9 mouse cellular contexts compared by ENCODE assay signal in the genomic region with DNA sequence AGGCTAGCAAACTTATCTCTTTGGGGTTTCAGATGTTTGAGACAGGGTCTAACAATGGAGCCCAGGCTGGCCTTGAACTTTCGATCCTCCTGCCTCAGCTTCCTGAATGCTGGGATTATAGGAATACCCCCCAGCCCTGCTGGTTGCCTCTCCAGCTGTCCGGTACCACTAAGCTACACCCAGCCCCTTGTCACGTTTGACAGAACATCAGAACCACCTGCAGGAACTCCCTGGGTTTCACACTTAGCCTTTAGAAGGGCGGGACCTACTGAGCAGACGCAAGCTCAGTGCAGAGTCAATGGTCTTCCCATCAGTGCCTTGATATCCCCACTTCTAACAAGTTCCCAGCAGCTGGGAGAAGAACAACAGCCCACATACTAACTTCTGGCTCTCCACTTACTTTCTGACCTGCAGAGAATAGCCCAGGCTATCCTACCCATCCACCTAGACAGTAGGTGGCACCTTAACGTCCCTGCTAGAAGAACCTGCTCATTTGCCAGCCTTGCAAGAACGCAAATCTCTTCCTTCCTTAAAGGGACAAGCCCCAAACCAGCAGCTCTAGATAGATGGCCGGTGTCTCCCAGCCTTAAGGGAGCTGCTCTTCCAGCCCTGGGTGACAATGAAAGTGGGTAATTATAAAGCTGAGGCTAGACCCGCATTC. TPM values are rescaled to one million over a fixed set of nuclear protein-coding genes. Genes with fewer than 3 reads are reported as not detected.
DNase-seq lines count a peak whose midpoint lies in the region; ATAC-seq and TF ChIP-seq lines count a peak whose summit lies in the region.
"Had no signal": no experiment of that assay in that cellular context is flagged by ENCODE, and none has a peak within 500 bp of the region (broad histone marks: within the 10 kb centered on the region; RNA-seq: fewer than 3 reads in every experiment).

No protein-coding gene starts in this region.

- WGBS in heart, embryonic 13.5 days, result 62% methylated on average over 9 of the region's 9 CpGs
- WGBS in forebrain, embryonic 14.5 days, result 55% methylated on average over 9 of the region's 9 CpGs
- WGBS in liver, embryonic 14.5 days (ENCODE audit: insufficient replicate concordance), result 55% methylated on average over 9 of the region's 9 CpGs

- H3K27me3 ChIP-seq in heart, embryonic 13.5 days (replicated peaks), result no peaks in the 10 kb centered on the region
- no peaks in the 10 kb centered on the region for H3K27me3 ChIP-seq in forebrain, embryonic 14.5 days (replicated peaks; ENCODE audit: control insufficient read depth, insufficient read depth, low read length)
- no peaks in the 10 kb centered on the region for H3K27me3 ChIP-seq in liver, embryonic 14.5 days (ENCODE audit: control insufficient read depth, insufficient read depth, low read length)

- no peak overlapping the region for H3K27ac ChIP-seq in heart, embryonic 13.5 days (replicated peaks)
- peak overlapping the region; percentile 55; the same call in 1 of the 2 replicates for H3K27ac ChIP-seq in forebrain, embryonic 14.5 days (ENCODE audit: low read depth, low read length)
- H3K27ac ChIP-seq in liver, embryonic 14.5 days, result no peak overlapping the region

- peak overlapping the region; percentile 74 for H3K9ac ChIP-seq in heart, embryonic 13.5 days
- H3K9ac ChIP-seq in forebrain, embryonic 14.5 days (ENCODE audit: low read length), result peak overlapping the region; percentile 60
- no peak overlapping the region for H3K9ac ChIP-seq in liver, embryonic 14.5 days (replicated peaks)

- no peak for TF ChIP-seq CTCF in liver, embryonic 14.5 days (IDR thresholded peaks at IDR 0.05; ENCODE audit: low read depth)

- DNase-seq in heart, adult 8-10 months (ENCODE audit: low spot score), result no peak
- DNase-seq in B cell, adult 2 months, result peak; percentile 59 to 62
- DNase-seq in forebrain, embryonic 14.5 days (ENCODE audit: low spot score), result no peak
- DNase-seq in liver, embryonic 14.5 days (ENCODE audit: low read depth in 3 of 3, low spot score in 3 of 3), result no peak
- peak; percentile 27 for DNase-seq in thymus, postnatal 25 days
- no peak for DNase-seq in cerebellum, postnatal 25 days
- DNase-seq in retina, postnatal 1 day, result no peak

- no peaks in the 10 kb centered on the region for H3K36me3 ChIP-seq in heart, embryonic 13.5 days
- no peaks in the 10 kb centered on the region for H3K36me3 ChIP-seq in forebrain, embryonic 14.5 days (ENCODE audit: control insufficient read depth, insufficient read depth, low read length)
- H3K36me3 ChIP-seq in liver, embryonic 14.5 days (replicated peaks; ENCODE audit: control insufficient read depth, insufficient read depth, low read depth), result no peaks in the 10 kb centered on the region

- H3K4me3 ChIP-seq in heart, embryonic 13.5 days, result peak overlapping the region; percentile 41
- peak overlapping the region; percentile 30 for H3K4me3 ChIP-seq in forebrain, embryonic 14.5 days (ENCODE audit: low read depth, low read length)
- 0 out of 4 replicates have a peak overlapping the region, but pooled peaks of 1 of the 2 experiments have one; percentile 14 for H3K4me3 ChIP-seq in liver, embryonic 14.5 days (ENCODE audit: insufficient read depth in 1 of 2, low read depth in 2 of 2, low read length in 2 of 2)
- H3K4me3 ChIP-seq: erythroblast, embryonic 14.5 days had no signal

- no peak for ATAC-seq in heart, embryonic 13.5 days (ENCODE audit: extremely low read depth, insufficient number of reproducible peaks, low FRiP score, low TSS enrichment)
- peak; percentile 21; the same call in 1 of the 2 replicates for ATAC-seq in forebrain, embryonic 14.5 days
- no peak for ATAC-seq in liver, embryonic 14.5 days (ENCODE audit: insufficient read depth)

- H3K4me1 ChIP-seq in heart, embryonic 13.5 days, result peaks cover 36% of the 10 kb centered on the region
- H3K4me1 ChIP-seq in forebrain, embryonic 14.5 days (ENCODE audit: control insufficient read depth, insufficient read depth, low read length), result peaks cover 3% of the 10 kb centered on the region; the same call in 1 of the 2 replicates
- H3K4me1 ChIP-seq in liver, embryonic 14.5 days (replicated peaks; ENCODE audit: control insufficient read depth in 2 of 2, insufficient read depth in 2 of 2, low read length in 1 of 2), result peaks cover 0 to 16% of the 10 kb centered on the region in 2 experiments; a peak in 2 of 4 replicates

- TF ChIP-seq EP300 in liver, embryonic 14.5 days (IDR thresholded peaks at IDR 0.05; ENCODE audit: low read depth), result no peak

- H3K4me2 ChIP-seq in heart, embryonic 13.5 days, result peak overlapping the region; percentile 77
- H3K4me2 ChIP-seq in forebrain, embryonic 14.5 days (ENCODE audit: low read length), result peak overlapping the region; percentile 67
- H3K4me2 ChIP-seq in liver, embryonic 14.5 days (ENCODE audit: low read depth), result peak overlapping the region; percentile 53

- H3K9me3 ChIP-seq in heart, embryonic 13.5 days, result no peaks in the 10 kb centered on the region
- no peaks in the 10 kb centered on the region for H3K9me3 ChIP-seq in forebrain, embryonic 14.5 days (replicated peaks; ENCODE audit: control insufficient read depth, low read length)
- no peaks in the 10 kb centered on the region for H3K9me3 ChIP-seq in liver, embryonic 14.5 days (ENCODE audit: control insufficient read depth, low read length)

RNA-seq across cellular contexts. Expression of a gene that starts 10.9 kb away (rescaled TPM):
- 1.7 and 2.3 TPM in 2 replicates for polyA plus RNA-seq in heart, embryonic 13.5 days (2015; fragmentation: Nextera tagmentation; extraction: Ambion mirVana)
- total RNA-seq in heart, adult 8-10 months (2022), result 1 to 10 TPM; 3.2 to 7.7 (median 7.3) TPM
- polyA plus RNA-seq in forebrain, embryonic 14.5 days (2014; fragmentation: Nextera tagmentation; extraction: Ambion mirVana), result 8.4 TPM in 1 of 2 replicates, not detected in the other
- not detected in 2 replicates for polyA plus RNA-seq in liver, embryonic 14.5 days (2012; rRNA removed)
- polyA plus RNA-seq in liver, embryonic 14.5 days (2014; fragmentation: Nextera tagmentation; extraction: Ambion mirVana), result 1.0 TPM in 1 of 2 replicates, not detected in the other

Comparison
In these comparisons a context has a peak if more than half of its experiments do, and no peak if none do; other contexts are left out.
1. DNase-seq: peak in B cell, adult 2 months (2 of 2) and thymus, postnatal 25 days (single experiment); none in heart, adult 8-10 months (single experiment), forebrain, embryonic 14.5 days (single experiment), liver, embryonic 14.5 days (0 of 3), cerebellum, postnatal 25 days (0 of 2) and retina, postnatal 1 day (single experiment).
2. Peak in every context shown above with its lines, with median percentiles within 50 percentile points of each other: H3K4me2 ChIP-seq.